Mouse (Mus musculus) left cerebral cortex, postnatal 14 days (tissue): ENCODE measurements at regions not wholly inside any gene's neighbourhood (a gene's known extent, or its start where the extent isn't known, plus 50 kb on each side); places are given as distances from the start of the nearest gene placed in this dataset.

ENCODE experiments used
- DNase-seq, 2 experiments: peaks; one replicate each; pipeline ENCODE4 v3.0.0; 2021 to 2022; ENCODE audit warnings: low spot score in 2 of 2, mixed read lengths in 1 of 2
- intact Hi-C: fragments of 180-260 bp; cut with DNase I; formaldehyde crosslinking; loops from one replicate; pipeline ENCODE4 v1.15.1; 2025

DNA sequence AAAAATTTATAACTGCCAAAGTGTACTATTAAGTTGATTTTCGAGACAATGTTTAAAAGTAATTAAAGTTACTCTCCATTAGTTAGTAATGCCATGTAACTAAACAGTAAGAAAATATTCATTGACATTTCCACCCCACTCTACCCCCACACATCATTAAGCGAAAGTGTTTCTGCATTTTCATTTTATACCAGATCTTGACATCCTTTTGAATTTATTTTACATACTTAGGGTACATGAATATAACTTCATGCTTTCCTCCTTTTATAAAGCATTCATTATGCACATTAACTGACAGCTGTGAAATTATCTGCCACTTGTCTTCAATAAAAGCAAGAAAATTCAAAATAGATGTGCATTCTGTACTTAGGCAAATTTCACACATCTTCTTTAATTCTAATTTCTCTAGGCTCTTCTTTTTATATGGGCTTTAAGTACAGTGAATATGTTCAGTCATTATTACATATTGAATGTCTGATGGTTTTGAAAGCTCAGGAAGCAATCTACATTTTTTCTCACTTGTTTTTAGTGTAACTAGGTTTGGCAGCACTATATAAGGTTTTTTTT lies 526.5 kb downstream of the Epha5 start:
- no peak for DNase-seq
- intact Hi-C loops = no loop called here

- intact Hi-C loops = no loop called here
- DNase-seq = no peak
Measured at GRCm38 (mm10) chr5:83872052-83872451, 517.1 kb upstream of the Tecrl start.

GRCm38 (mm10) chr5:83868359-83868758 lies 513.4 kb upstream of the Tecrl start:
- intact Hi-C loops = no loop called here
- no peak for DNase-seq

DNA sequence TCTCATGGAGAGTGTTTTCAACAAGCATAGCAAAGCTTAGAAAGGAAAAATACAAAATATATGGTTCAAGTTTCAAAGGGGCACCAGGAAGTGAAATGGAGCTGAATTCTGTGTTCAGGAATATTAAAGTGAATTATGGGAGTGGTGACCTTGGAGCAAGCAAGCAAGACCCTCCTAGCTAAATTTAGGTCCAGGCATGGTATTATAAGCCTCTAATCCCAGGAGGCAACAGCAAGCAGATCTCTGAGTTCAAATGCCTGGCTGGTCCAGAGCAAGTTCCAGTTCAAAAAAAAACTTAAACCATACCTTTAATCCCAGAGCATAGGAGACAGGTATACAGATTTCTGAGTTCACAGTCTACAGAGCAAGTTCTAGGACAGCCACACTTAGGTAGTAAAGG lies 506.7 kb upstream of the Tecrl start:
- intact Hi-C loops = no loop called here

GRCm38 (mm10) chr5:83852022-83852421 lies 497.0 kb upstream of the Tecrl start:
- no peak for DNase-seq
- intact Hi-C loops = no loop called here

More for the DNA sequence above, 506.7 kb upstream of the Tecrl start:
- no peak for DNase-seq

DNA sequence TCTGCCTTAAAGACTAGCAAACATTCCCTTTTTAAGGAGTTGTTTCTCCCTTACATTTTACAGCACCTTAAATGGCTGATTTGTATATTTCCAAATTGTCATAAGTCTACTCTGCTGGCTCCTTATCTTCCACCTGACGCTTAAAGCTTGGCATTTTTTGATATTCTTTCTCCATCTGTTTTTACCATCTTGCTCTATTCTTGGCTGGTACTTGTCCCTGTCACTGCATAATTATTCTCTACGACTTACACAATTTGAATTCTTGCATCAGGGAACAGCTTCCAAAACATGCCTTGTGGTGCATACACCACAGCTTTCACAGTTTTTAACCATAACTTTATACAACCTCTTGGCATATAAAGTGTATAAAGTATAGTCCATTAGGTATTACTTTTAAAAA lies 471.6 kb upstream of the Tecrl start:
- intact Hi-C loops = no loop called here
- DNase-seq = peak in 1 of 2 experiments; percentile 53

GRCm38 (mm10) chr5:83824838-83825466 lies 470.0 kb upstream of the Tecrl start:
- no peak for DNase-seq
- intact Hi-C loops = no loop called here

DNA sequence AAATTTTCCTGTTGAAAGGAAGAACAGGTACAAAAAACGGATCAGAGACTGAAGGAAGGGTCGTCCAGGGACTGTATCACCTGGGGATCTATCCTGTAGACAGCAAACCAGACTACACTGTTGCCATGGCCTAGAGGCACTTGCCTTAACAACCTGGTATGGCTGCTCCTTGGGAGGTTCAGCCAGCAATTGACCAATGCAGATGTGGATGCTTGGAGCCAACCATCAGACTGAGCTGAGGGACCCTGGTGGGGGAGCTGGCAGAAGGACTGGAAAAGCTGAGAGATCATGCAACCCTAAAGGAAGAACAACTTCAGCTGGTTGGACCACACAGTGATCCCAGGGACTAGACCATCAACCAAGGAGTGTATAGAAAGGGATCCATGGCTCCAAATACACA lies 456.3 kb upstream of the Tecrl start:
- DNase-seq = no peak
- intact Hi-C loops = no loop called here

- DNase-seq = peak in 1 of 2 experiments; percentile 6
Measured at GRCm38 (mm10) chr5:83800028-83800427, 445.0 kb upstream of the Tecrl start.

DNA sequence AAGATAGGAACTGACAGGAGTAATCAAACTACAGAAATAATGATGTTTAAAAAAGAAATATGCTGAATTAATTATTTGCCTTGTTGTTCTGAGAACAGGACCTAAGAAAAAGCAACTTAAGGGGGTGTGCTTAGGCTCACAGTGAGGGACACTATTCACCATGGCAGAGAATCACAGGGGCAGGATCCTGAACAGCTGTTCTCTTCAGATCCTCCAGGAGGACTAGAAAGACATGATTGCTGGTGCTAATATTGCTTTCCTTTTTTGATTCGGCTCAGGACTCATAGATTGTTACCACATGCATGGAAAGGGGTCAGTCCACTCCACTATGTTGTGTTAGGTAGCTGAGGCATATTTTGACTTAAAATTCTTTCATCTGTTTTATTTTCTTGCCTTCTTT lies 425.4 kb upstream of the Tecrl start:
- DNase-seq = no peak
- intact Hi-C loops = no loop called here

More at GRCm38 (mm10) chr5:83800028-83800427, 445.0 kb upstream of the Tecrl start:
- intact Hi-C loops = no loop called here

DNA sequence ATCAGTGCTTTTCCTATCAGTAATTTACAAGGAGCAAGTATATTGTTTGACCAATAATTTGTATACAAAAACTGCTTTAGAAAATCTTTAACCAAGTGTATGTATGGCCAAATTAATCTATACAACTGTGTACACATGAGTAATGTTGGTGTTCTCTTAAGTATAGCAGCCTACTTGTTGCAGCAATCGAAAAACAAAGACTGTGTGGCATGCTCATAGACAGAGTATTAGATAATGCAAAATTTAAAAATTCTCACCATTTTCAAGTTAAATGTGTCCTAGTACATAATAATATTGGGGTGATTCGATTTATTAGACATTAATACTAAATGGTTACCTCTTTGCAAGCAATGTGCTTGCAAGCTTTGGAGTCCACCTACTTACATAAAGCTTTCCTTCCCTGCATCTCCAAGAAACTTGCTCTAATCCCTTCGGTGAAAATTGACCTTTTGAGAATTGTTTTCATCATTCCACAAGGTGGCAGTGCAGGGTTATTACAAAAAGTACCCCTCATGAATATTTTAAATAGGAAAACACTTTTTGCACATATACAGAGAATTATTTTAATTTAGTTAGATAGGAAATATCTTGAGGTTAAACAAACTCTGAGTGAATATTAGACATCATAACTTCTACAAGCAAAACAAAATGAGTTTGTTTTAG lies 423.4 kb upstream of the Tecrl start:
- peak; percentile 12 to 41 for DNase-seq
- intact Hi-C loops = no loop called here

DNA sequence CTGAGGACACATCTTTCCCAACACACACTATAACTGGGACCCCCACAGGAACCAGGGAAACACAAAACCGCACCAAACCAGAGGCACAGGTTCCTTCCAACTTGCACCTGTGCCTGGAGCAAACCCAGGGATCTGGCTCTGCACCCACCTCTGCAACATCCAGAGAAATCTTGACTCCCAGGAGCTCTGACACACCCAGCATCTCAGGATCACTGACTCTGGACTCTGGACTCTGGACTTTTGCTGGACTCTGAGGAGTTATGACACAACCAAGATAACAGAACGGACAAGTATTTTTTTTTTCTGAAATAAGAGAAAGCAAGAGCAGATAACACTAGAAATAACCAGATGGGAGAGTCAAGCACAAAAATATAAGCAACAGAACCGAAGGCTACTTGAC lies 386.9 kb upstream of the Tecrl start:
- no peak for DNase-seq
- intact Hi-C loops = no loop called here

- DNase-seq = no peak
- intact Hi-C loops = no loop called here
Measured at GRCm38 (mm10) chr5:83695383-83695782, 340.4 kb upstream of the Tecrl start.

- intact Hi-C loops = no loop called here
- DNase-seq = no peak
Measured at GRCm38 (mm10) chr5:83692286-83692685, 337.3 kb upstream of the Tecrl start.

- intact Hi-C loops = no loop called here
- peak; percentile 2 for DNase-seq
Measured at GRCm38 (mm10) chr5:83678373-83678772, 323.4 kb upstream of the Tecrl start.

DNA sequence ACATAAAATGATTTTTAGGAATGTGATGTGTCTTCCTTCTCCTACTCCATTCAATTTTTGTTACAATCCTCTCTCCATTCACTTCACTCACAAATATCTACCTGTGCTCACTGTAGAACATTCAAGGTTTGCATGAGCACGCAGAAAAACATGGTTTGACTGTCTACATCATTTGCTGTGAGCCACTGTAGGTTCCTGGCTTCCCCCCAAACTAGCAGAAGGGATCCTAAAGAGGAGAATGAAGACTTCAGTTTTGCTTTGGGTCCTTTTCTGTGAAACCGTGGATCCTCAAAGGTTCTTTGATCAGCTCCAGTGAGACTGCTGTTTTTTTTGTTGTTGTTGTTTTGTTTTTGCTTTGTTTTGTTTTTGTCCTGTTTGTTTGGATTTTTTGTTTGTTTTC lies 304.1 kb upstream of the Tecrl start:
- intact Hi-C loops = no loop called here
- no peak for DNase-seq

- DNase-seq = no peak
- intact Hi-C loops = no loop called here
Measured at GRCm38 (mm10) chr5:83651329-83651728, 296.3 kb upstream of the Tecrl start.

DNA sequence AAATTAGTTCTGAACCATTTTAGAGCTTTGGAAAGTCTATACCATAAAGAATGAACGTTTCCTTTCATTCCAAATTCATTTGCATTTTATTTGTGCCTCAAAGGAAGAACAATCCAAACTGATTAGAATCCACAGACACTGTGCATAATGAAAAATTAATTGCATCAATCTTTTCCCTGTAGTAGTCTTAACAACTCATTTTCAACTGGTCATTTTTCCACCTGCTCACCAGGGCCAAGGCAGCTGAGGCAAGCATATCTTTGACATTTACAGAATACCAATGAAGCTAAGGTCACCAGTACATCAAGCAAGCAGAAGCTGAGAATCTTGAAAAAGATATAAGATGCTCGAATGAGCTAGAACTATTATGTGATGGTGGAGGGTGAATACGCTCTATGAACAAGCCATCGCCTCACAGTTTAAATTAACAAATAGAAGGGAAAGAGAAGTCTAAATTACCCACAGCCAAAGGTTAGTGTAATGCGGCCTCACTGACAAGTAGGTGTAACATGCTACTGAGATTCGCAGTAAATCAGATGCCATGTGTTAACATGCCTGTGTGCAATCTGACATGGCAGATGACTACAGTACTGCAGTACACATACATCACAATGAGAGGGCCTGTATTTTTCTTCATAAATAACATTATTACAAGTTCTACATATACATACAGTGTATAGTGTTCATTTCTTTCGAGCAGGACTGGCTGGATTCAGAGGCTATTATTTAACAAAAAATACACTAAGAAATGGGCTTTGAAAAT lies 267.8 kb upstream of the Tecrl start:
- intact Hi-C loops = no loop called here
- no peak for DNase-seq

GRCm38 (mm10) chr5:83610777-83611176 lies 255.8 kb upstream of the Tecrl start:
- DNase-seq = no peak
- intact Hi-C loops = no loop called here

GRCm38 (mm10) chr5:83593289-83593610 lies 238.3 kb upstream of the Tecrl start:
- intact Hi-C loops = no loop called here
- DNase-seq = no peak
